Mouse (Mus musculus) bone marrow, adult 2 months (tissue): Measurements from ENCODE around the gene Atp5j2. TPM values are rescaled to one million over a fixed set of nuclear protein-coding genes. Genes with fewer than 3 reads are reported as not detected.
"Not testable (repeated sequence)": the region's sequence is repeated elsewhere in the genome, so short reads cannot be mapped to it uniquely, and the experiment has no call there.

Experiments used
- H3K27ac ChIP-seq: fragments of 200-500 bp; 2 replicates; pipeline ENCODE4 v1.5.1; 2012; ENCODE audit warnings: low read depth, mild to moderate bottlenecking, control low read depth, inconsistent platforms, low read length; ENCODE audit not compliant: control insufficient read depth, poor library complexity, insufficient read depth
- H3K4me1 ChIP-seq: fragments of 200-500 bp; 2 replicates; pipeline ENCODE4 v1.6.1; 2011; ENCODE audit warnings: low read length; ENCODE audit not compliant: control insufficient read depth, insufficient read depth
- H3K4me3 ChIP-seq: fragments of 200-500 bp; replicated peaks from 2 replicates; pipeline ENCODE3; 2011; ENCODE audit warnings: mild to moderate bottlenecking, low read depth, low read length, control low read depth; ENCODE audit not compliant: control insufficient read depth
- CTCF ChIP-seq: fragments of 200-500 bp; IDR thresholded peaks from 2 replicates; pipeline ENCODE4 v1.5.1; 2011; ENCODE audit warnings: low read length, control low read depth; ENCODE audit not compliant: control insufficient read depth, insufficient read depth
- POLR2A ChIP-seq: fragments of 200-500 bp; IDR thresholded peaks from 2 replicates; pipeline ENCODE4 v1.6.1; 2011; ENCODE audit warnings: low read depth, mild to moderate bottlenecking, control low read depth, low read length, borderline replicate concordance; ENCODE audit not compliant: control insufficient read depth
- WGBS: fragments of 180-500 bp; shearing (Covaris S2); methylation state at CpG from one replicate; pipeline ENCODE4 v1.1.7; 2018; 5-methylcytosine and 5-hydroxymethylcytosine counted together
- polyA plus RNA-seq: library from polyadenylated mRNA; stranded (reverse); fragments of >200 nt; gene quantifications from 2 replicates; pipeline ENCODE4 v1.2.4, GENCODE M21; 2011; ENCODE audit warnings: low replicate concordance; ENCODE audit not compliant: missing spikeins, insufficient read depth, insufficient read length

Atp5j2 gene
- polyA plus RNA-seq, 1 experiment = 277 TPM

- Histone ChIP-seq H3K4me1 (no peaks in the 10 kb centered on the region), H3K4me3 (no peak overlapping the region), H3K27ac (no peak overlapping the region)
- TF ChIP-seq CTCF = no peak
- no peak for TF ChIP-seq POLR2A
- WGBS = 93% methylated on average over 8 of the region's 8 CpGs
These were observed 28.1 kb upstream of the Atp5j2 start for GRCm38 (mm10) chr5:145219981-145220380.

GRCm38 (mm10) chr5:145218671-145219070 lies 26.8 kb upstream of the Atp5j2 start:
- 93% methylated on average over 20 of the region's 20 CpGs for WGBS
- Histone ChIP-seq H3K4me1 (no peaks in the 10 kb centered on the region), H3K27ac (no peak overlapping the region), H3K4me3 (no peak overlapping the region)
- TF ChIP-seq POLR2A (no peak), CTCF (no peak)

DNA sequence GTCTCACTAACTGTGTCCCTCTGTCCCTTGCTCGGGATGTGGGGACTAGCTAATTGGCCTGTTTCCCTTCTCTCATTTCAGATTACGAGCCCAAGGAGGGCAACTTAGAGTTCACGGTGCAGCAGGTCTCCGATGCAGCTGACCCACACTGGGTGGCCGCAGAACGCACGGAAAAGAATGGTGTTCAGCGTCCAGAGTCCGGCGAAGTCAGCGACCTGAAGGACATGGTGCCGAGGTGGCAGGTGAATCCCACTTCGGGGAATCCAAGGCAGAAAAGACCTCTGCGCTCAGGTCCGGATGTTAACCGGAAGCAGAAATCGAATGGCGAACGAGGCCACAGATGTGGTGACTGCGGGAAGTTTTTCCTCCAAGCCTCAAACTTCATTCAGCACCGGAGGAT lies 26.3 kb upstream of the Atp5j2 start:
- no peak for TF ChIP-seq POLR2A
- no peak for TF ChIP-seq CTCF
- 95% methylated on average over 21 of the region's 21 CpGs for WGBS
- H3K27ac ChIP-seq = no peak overlapping the region
- no peaks in the 10 kb centered on the region for H3K4me1 ChIP-seq
- H3K4me3 ChIP-seq = no peak overlapping the region

DNA sequence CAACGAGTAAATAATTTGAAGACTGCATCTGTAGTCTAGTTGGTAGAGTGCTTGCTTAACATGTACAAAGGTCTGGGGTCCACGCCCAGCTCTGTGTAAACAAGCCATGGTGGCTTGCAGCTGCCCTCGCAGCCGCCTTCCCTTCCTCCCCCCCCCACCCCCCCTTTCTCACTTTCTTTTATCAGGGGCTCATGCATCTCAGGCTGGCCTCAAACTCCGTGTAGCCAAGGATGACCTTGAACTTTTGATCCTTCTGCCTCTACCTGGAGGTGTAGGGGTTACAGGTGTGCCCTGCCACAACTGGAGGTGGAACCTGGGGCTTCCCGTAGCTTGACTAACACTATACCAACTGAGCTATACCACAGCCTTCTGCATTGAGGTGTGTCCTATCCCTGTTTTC lies 25.9 kb upstream of the Atp5j2 start:
- WGBS = 84% methylated on average over 6 of the region's 6 CpGs
- no peak overlapping the region for H3K4me3 ChIP-seq
- H3K27ac ChIP-seq = no peak overlapping the region
- H3K4me1 ChIP-seq = no peaks in the 10 kb centered on the region
- no peak for TF ChIP-seq CTCF
- TF ChIP-seq POLR2A = no peak

DNA sequence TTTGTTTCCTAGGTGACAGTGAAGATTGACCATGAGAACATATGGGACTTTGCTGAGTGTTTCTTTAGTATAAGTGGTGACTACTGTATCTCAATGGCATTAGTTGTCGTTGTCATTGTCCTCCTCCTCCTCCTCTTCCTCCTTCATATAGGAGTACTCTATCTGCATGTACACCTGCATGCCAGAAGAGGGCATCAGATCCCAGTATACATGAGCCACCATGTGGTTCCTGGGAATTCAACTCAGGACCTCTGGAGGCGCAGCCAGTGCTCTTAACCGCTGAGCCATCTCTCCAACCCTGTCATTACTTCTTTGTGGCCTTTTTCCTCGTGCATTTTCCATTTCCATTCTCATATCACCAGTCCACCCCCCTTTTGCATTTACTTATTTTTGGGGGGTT lies 22.8 kb upstream of the Atp5j2 start:
- H3K4me3 ChIP-seq = no peak overlapping the region

GRCm38 (mm10) chr5:145213505-145213904 lies 21.6 kb upstream of the Atp5j2 start:
- no peaks in the 10 kb centered on the region for H3K4me1 ChIP-seq
- TF ChIP-seq POLR2A = no peak
- no peak for TF ChIP-seq CTCF
- H3K27ac ChIP-seq = no peak overlapping the region
- no peak overlapping the region for H3K4me3 ChIP-seq
- whole genome bisulfite sequencing = 84% methylated on average over 3 of the region's 3 CpGs

More for the DNA sequence above, 22.8 kb upstream of the Atp5j2 start:
- no peak overlapping the region for H3K27ac ChIP-seq
- H3K4me1 ChIP-seq = no peaks in the 10 kb centered on the region
- TF ChIP-seq CTCF = no peak
- TF ChIP-seq POLR2A = no peak
- 69% methylated on average over 4 of the region's 4 CpGs for WGBS

- H3K27ac ChIP-seq = no peak overlapping the region
- TF ChIP-seq CTCF (no peak), POLR2A (no peak)
- H3K4me3 ChIP-seq = no peak overlapping the region
- 85% methylated on average over 4 of the region's 4 CpGs for WGBS
- no peaks in the 10 kb centered on the region for H3K4me1 ChIP-seq
These were observed 20.4 kb upstream of the Atp5j2 start for GRCm38 (mm10) chr5:145212216-145212615.

DNA sequence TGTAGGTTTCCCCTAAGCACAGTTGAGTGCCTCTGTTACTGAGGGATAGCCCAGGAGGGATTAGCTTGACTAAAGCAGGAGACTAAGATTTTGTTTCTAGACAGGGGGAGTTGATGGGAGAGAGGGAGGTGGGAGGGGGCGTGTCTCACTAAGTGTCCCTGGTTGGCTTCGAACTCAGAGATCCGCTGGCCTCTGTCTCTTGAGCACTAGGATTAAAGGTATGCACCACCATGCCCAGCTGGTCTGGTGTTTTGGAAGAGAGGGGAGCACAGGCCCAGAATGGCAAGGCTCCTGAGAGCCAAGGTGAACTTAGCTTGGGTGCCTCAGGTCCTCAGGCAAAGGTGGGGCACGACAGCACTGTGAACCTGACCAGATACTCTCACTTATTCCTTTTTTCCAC lies 19.5 kb upstream of the Atp5j2 start:
- TF ChIP-seq POLR2A (no peak), CTCF (no peak)
- WGBS = 89% methylated on average over 4 of the region's 4 CpGs
- Histone ChIP-seq H3K4me3 (no peak overlapping the region), H3K4me1 (no peaks in the 10 kb centered on the region), H3K27ac (no peak overlapping the region; the same call in 1 of the 2 replicates)

- not testable (repeated sequence) for H3K4me3 ChIP-seq, H3K4me1 ChIP-seq
- WGBS = 65% methylated on average over 11 of the region's 11 CpGs
These were observed 16.5 kb upstream of the Atp5j2 start for GRCm38 (mm10) chr5:145208391-145208790.

More at GRCm38 (mm10) chr5:145208391-145208790, 16.5 kb upstream of the Atp5j2 start:
- H3K27ac ChIP-seq = not testable (repeated sequence)
